Mouse (Mus musculus) layer of hippocampus, adult 11-12 months (tissue): ENCODE measurements around the gene Samd9l.
"Not testable (repeated sequence)": the region's sequence is repeated elsewhere in the genome, so short reads cannot be mapped to it uniquely, and the experiment has no call there.

Source experiments
- DNase-seq: peaks from one replicate; pipeline ENCODE4 v3.0.0; 2022; ENCODE audit warnings: low spot score

Gene Samd9l

DNA sequence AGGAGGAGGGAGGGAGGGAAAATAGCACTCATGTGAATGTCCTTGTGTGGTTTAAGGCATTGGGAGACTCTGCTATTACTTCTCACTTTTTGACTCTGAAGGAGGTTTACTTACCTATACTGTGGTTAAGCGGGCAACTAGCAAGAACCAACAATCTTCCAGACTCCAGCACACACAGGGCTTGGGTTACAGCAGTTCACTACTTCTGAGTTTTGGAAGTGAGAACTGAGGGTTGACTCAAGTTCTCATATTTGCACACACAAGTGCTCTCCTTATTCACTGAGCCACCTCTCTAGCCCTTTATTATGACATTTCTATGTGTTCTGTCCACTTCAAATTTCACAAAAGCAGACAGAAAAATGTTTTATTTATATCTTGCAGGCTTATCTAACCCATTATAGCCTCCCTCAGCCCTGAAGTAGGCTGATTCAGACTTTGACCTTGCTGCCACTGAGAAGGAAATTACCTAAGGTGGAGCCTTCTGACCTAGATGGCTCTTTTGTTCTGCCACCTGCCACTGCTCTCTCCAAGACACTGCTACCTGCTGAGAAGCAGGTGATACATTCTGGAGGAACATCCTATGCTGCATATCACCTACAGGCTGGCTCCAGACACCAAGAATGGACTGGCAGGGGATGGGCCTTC is 55.6 kb downstream of the Samd9l start:
- not testable (repeated sequence) for DNase-seq

DNA sequence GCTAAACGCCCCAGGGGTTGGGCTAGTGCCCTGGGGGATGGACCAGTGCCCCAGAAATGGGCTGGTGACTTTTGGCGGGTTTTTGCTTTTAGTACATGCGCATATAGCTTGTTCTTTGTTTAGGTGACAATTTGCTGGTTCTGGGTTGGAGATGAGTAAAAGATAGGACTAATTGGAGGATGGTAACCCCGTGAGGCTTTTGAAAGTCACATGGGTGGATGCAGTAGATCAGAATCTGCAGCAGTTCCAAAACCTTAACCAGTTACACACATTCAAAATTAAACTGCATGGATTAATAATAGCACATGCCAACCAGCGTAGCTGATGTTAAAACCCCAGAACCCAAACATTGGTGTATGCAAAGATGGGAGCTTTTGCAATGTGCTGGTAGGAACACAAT is 57.9 kb downstream of the Samd9l start:
- no peak for DNase-seq

DNA sequence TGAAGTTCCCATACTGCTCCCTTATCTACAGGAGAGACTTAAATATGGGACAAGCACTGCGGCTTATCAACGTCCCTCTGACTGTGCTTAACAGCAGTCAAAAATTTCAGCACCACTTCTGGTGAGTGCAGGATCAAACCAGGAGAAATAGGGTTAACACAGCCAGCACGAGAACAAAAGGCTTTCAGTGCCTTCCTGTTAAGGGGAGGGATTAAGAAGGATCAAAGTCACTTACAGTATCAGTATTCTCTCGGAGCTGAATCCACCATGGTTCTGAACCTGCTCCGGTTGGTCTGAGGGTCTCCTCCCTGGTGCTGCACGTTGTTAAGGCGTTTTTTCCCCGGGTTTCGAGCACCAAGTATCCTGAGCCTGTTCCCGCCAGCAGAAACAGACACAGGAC is 58.4 kb downstream of the Samd9l start:
- DNase-seq, result not testable (repeated sequence)

DNA sequence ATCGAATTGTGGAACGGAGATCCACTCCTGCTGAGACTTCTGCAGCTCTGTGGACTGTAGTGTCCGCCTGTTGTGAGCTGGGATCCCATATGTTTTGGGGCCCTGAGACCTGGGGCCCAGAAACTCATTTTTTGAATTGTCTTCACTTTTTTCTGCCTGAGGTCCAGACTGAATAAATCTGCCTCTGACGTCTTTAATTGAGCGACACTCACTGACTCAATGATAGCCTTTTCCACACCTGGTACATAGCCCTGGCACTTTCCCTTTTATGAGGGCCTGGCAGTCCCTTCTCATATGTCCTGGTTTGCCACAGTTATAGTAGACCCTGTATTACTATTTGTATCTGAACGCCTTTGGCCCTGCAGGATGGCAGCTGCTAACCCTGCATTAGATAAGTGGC is 60.2 kb downstream of the Samd9l start:
- DNase-seq, result not testable (repeated sequence)
